Mouse (Mus musculus) 3T3-L1 (cell line): Measurements from ENCODE around the gene Uqcc1.

ENCODE experiments used
- DNase-seq: peaks from one replicate; pipeline ENCODE4 v3.0.0-alpha.2; 2015; ENCODE audit warnings: low read depth, low spot score

Uqcc1 gene

GRCm38 (mm10) chr2:155929531-155930442 lies at the start of gene Uqcc1:
Uqcc1 (minus strand) TSS chr2:155930310.
- DNase-seq, result peak; percentile 99

GRCm38 (mm10) chr2:155979328-155979991 lies 49.4 kb upstream of the Uqcc1 start:
- peak; percentile 94 for DNase-seq

- DNase-seq, result no peak
These were observed 44.1 kb upstream of the Uqcc1 start for GRCm38 (mm10) chr2:155974087-155974731.

GRCm38 (mm10) chr2:155973348-155973747 lies 43.2 kb upstream of the Uqcc1 start:
- DNase-seq, result no peak

- DNase-seq, result peak; percentile 69
These were observed 32.9 kb upstream of the Uqcc1 start for GRCm38 (mm10) chr2:155962991-155963390.

GRCm38 (mm10) chr2:155961862-155962261 lies 31.8 kb upstream of the Uqcc1 start:
- DNase-seq, result no peak

- no peak for DNase-seq
These were observed 29.9 kb upstream of the Uqcc1 start for GRCm38 (mm10) chr2:155959981-155960380.

- peak; percentile 86 for DNase-seq
These were observed 26.3 kb upstream of the Uqcc1 start, which contains the start of gene Cep250 for GRCm38 (mm10) chr2:155956134-155957059. Cep250 (plus strand) TSS chr2:155956458.

GRCm38 (mm10) chr2:155952006-155952405 lies 21.9 kb upstream of the Uqcc1 start:
- DNase-seq, result peak; percentile 93

- peak; percentile 87 for DNase-seq
These were observed 19.3 kb upstream of the Uqcc1 start for GRCm38 (mm10) chr2:155949362-155949761.

GRCm38 (mm10) chr2:155947390-155948002 lies 17.4 kb upstream of the Uqcc1 start:
- DNase-seq, result no peak

GRCm38 (mm10) chr2:155946499-155946898 lies 16.4 kb upstream of the Uqcc1 start:
- no peak for DNase-seq

GRCm38 (mm10) chr2:155946069-155946468 lies 16.0 kb upstream of the Uqcc1 start:
- DNase-seq, result peak; percentile 82

- DNase-seq, result no peak
These were observed 15.5 kb upstream of the Uqcc1 start for GRCm38 (mm10) chr2:155945580-155945979.

- no peak for DNase-seq
These were observed 15.0 kb upstream of the Uqcc1 start, which contains the start of gene Gdf5 for GRCm38 (mm10) chr2:155945124-155945523. Gdf5 (minus strand) TSS chr2:155945367.

GRCm38 (mm10) chr2:155944685-155945084 lies 14.6 kb upstream of the Uqcc1 start:
- DNase-seq, result no peak

GRCm38 (mm10) chr2:155943463-155943862 lies 13.4 kb upstream of the Uqcc1 start:
- no peak for DNase-seq

- DNase-seq, result no peak
These were observed 11.8 kb upstream of the Uqcc1 start for GRCm38 (mm10) chr2:155941697-155942442.

GRCm38 (mm10) chr2:155940681-155941080 lies 10.6 kb upstream of the Uqcc1 start, which contains the start of gene Gm15557:
Gm15557 (plus strand) TSS chr2:155940728.
- no peak for DNase-seq
